Mouse (Mus musculus): ENCODE measurements around the gene Ptpn20. TPM values are rescaled to one million over a fixed set of nuclear protein-coding genes. Genes with fewer than 3 reads are reported as not detected.

The Ptpn20 gene
- polyA plus RNA-seq, 1 experiment from 2014 or later = 0.32 TPM

GRCm38 (mm10) chr14:33632790-33633372 lies 43.9 kb downstream of the Ptpn20 start:
- Histone ChIP-seq H3K4me3 (replicated peaks) (no peak overlapping the region), H3K27me3 (replicated peaks) (no peaks in the 10 kb centered on the region), H3K4me2 (no peak overlapping the region), H3K36me3 (no peaks in the 10 kb centered on the region), H3K9ac (replicated peaks) (no peak overlapping the region), H3K27ac (replicated peaks) (no peak overlapping the region), H3K4me1 (0 out of 2 replicates have a peak, but pooled peaks cover 4% of the 10 kb centered on the region), H3K9me3 (replicated peaks) (no peaks in the 10 kb centered on the region)
- 57% methylated on average over 8 of the region's 8 CpGs for WGBS
- ATAC-seq (ENCODE audit: low FRiP score) = peak; percentile 61; the same call in 1 of the 2 replicates

DNA sequence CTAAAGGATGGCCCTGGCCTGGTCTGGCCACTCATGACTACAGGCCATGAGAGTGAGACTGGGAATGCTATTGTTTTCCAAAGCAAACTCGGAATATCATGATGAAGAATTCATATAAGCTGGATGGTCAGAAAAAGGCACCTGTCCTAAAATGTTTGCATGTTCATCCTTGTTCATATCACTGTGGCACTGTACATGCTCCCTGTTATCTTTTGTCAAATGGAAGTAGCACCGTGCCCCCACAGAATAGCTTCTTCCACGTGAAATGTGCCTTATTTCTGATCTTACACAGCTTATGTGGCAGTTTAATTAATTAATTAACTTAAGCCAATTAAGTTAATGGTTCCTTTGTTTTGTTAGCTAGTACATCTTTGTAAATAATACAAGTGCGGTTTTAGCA lies 45.3 kb downstream of the Ptpn20 start:
- Histone ChIP-seq H3K4me2 (no peak overlapping the region), H3K9ac (replicated peaks) (no peak overlapping the region), H3K4me1 (0 out of 2 replicates have a peak, but pooled peaks cover 4% of the 10 kb centered on the region), H3K27me3 (replicated peaks) (no peaks in the 10 kb centered on the region), H3K27ac (replicated peaks) (no peak overlapping the region), H3K4me3 (replicated peaks) (no peak overlapping the region), H3K36me3 (no peaks in the 10 kb centered on the region), H3K9me3 (replicated peaks) (no peaks in the 10 kb centered on the region)
- WGBS = 91% methylated on average over 4 of the region's 4 CpGs
- ATAC-seq (ENCODE audit: low FRiP score) = no peak

- Histone ChIP-seq H3K4me2 (no peak overlapping the region), H3K9me3 (replicated peaks) (no peaks in the 10 kb centered on the region), H3K4me1 (0 out of 2 replicates have a peak, but pooled peaks cover 4% of the 10 kb centered on the region), H3K4me3 (replicated peaks) (no peak overlapping the region), H3K9ac (replicated peaks) (no peak overlapping the region), H3K27me3 (replicated peaks) (no peaks in the 10 kb centered on the region), H3K36me3 (no peaks in the 10 kb centered on the region), H3K27ac (replicated peaks) (no peak overlapping the region)
- ATAC-seq (ENCODE audit: low FRiP score) = no peak
- 98% methylated on average over 1 of the region's 1 CpGs for WGBS
Measured at GRCm38 (mm10) chr14:33634774-33635173, 45.8 kb downstream of the Ptpn20 start.

GRCm38 (mm10) chr14:33639357-33639756 lies 50.4 kb downstream of the Ptpn20 start:
- no peak overlapping the region for H3K4me3 ChIP-seq (replicated peaks)
- 83% methylated on average over 5 of the region's 5 CpGs for WGBS
- no peaks in the 10 kb centered on the region for H3K9me3 ChIP-seq (replicated peaks)
- no peaks in the 10 kb centered on the region for H3K27me3 ChIP-seq (replicated peaks)
- no peak for ATAC-seq (ENCODE audit: low FRiP score)
- no peak overlapping the region for H3K4me2 ChIP-seq
- no peaks in the 10 kb centered on the region for H3K4me1 ChIP-seq
- H3K9ac ChIP-seq (replicated peaks) = no peak overlapping the region
- no peaks in the 10 kb centered on the region for H3K36me3 ChIP-seq
- no peak overlapping the region for H3K27ac ChIP-seq (replicated peaks)

DNA sequence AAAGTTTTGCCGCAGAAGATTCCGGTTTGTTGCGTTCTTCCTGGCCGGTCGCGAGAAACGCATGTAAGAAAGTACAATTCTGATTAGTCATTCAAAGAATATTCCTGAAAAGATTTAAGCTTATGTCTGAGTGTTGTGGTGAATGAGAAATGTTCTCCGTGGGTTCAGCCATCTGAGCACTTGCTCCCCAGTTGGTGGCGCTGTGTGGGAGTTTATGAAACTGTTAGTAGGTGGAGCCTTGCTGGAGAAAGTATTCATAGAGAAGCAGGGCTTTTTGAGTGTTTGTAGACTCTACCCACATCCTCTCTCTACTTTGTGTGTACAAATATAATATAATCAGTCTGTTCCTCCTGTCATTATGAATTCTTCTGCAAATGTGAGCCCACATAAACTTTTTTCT lies 61.7 kb downstream of the Ptpn20 start:
- no peak for ATAC-seq (ENCODE audit: low FRiP score)
- H3K27me3 ChIP-seq (replicated peaks) = no peaks in the 10 kb centered on the region
- 93% methylated on average over 9 of the region's 9 CpGs for WGBS
- H3K4me3 ChIP-seq (replicated peaks) = no peak overlapping the region
- H3K9me3 ChIP-seq (replicated peaks) = no peaks in the 10 kb centered on the region
- H3K4me1 ChIP-seq = no peaks in the 10 kb centered on the region
- no peak overlapping the region for H3K9ac ChIP-seq (replicated peaks)
- H3K36me3 ChIP-seq = no peaks in the 10 kb centered on the region
- no peak overlapping the region for H3K27ac ChIP-seq (replicated peaks)
- H3K4me2 ChIP-seq = no peak overlapping the region

DNA sequence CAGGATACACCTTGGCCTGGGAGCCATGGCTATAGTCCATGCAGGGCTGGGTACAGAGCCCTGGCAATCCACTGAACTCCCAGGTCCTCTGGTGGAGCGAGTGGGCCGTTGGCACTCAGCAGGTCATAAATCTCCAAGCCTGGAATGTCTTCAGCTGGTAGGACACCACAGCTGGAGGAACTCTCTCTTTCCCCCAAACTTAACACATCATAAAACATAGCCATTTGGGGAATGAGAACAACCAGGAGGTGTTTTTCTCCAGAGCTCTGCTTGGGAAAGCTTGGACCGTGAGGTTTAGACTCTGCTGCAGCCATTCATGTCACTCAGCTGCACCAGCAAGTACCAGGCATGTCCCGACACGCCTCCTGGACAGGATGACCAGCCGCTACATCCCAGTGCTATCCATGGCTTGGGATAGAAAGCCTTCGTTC lies 68.5 kb downstream of the Ptpn20 start:
- Histone ChIP-seq H3K27me3 (replicated peaks) (no peaks in the 10 kb centered on the region), H3K4me2 (no peak overlapping the region), H3K4me1 (no peaks in the 10 kb centered on the region), H3K4me3 (replicated peaks) (no peak overlapping the region), H3K9ac (replicated peaks) (no peak overlapping the region), H3K27ac (replicated peaks) (no peak overlapping the region), H3K36me3 (no peaks in the 10 kb centered on the region), H3K9me3 (replicated peaks) (no peaks in the 10 kb centered on the region)
- ATAC-seq (ENCODE audit: low FRiP score) = no peak
- WGBS = 73% methylated on average over 7 of the region's 7 CpGs

- Histone ChIP-seq H3K4me1 (no peaks in the 10 kb centered on the region), H3K4me3 (replicated peaks) (no peak overlapping the region), H3K27ac (replicated peaks) (no peak overlapping the region), H3K27me3 (replicated peaks) (no peaks in the 10 kb centered on the region), H3K9ac (replicated peaks) (no peak overlapping the region), H3K4me2 (no peak overlapping the region), H3K36me3 (no peaks in the 10 kb centered on the region), H3K9me3 (replicated peaks) (no peaks in the 10 kb centered on the region)
- no peak for ATAC-seq (ENCODE audit: low FRiP score)
- WGBS = 63% methylated on average over 2 of the region's 2 CpGs
Measured at GRCm38 (mm10) chr14:33658331-33658730, 69.3 kb downstream of the Ptpn20 start.

GRCm38 (mm10) chr14:33662080-33662479 lies 73.1 kb downstream of the Ptpn20 start:
- Histone ChIP-seq H3K4me1 (no peaks in the 10 kb centered on the region), H3K36me3 (no peaks in the 10 kb centered on the region), H3K9ac (replicated peaks) (no peak overlapping the region), H3K9me3 (replicated peaks) (no peaks in the 10 kb centered on the region), H3K4me3 (replicated peaks) (no peak overlapping the region), H3K4me2 (no peak overlapping the region), H3K27ac (replicated peaks) (no peak overlapping the region), H3K27me3 (replicated peaks) (no peaks in the 10 kb centered on the region)
- 80% methylated on average over 9 of the region's 9 CpGs for WGBS
- no peak for ATAC-seq (ENCODE audit: low FRiP score)

DNA sequence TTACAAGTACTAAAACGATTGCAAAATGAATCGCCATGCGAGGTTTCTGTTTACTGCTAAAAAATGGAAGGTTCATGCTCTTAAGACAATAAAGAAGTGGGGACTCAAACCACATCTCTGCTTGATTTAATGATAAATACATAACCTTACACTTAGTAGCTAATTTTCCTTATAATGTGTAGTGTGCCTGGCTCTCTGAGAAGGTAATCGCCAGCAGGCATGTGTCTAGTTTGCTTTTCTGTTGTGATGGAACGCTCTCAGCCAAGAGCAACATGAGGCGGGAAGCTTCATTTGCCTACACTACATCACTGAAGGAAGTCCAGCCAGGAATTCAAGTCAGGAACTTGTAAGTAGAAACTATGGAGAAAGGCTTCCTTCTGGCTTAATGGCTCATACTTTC lies 77.3 kb downstream of the Ptpn20 start:
- Histone ChIP-seq H3K9ac (replicated peaks) (no peak overlapping the region), H3K9me3 (replicated peaks) (no peaks in the 10 kb centered on the region), H3K27me3 (replicated peaks) (no peaks in the 10 kb centered on the region), H3K27ac (replicated peaks) (no peak overlapping the region), H3K4me2 (no peak overlapping the region), H3K36me3 (no peaks in the 10 kb centered on the region), H3K4me1 (no peaks in the 10 kb centered on the region), H3K4me3 (replicated peaks) (no peak overlapping the region)
- WGBS = 96% methylated on average over 6 of the region's 6 CpGs
- no peak for ATAC-seq (ENCODE audit: low FRiP score)

DNA sequence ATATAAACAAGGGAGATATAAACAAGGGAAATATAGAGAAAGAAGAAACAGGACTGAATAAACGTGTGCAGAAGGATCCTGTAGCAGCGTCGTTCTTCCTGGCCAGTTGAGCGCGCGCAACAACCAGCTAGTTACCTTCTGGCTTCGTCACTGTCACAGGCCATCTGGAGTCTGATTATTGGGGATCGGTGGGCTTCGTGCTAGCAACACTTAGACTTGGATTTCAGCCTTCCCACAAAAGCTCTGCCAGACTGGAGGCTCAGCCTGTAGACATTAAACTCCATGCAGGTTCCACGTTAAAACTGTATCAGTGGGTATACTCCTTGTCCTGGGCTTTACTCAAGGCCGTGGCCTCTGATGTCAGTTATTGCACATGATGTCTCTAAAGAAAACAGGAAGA lies 80.9 kb downstream of the Ptpn20 start:
- no peak for ATAC-seq (ENCODE audit: low FRiP score)
- H3K9me3 ChIP-seq (replicated peaks) = no peaks in the 10 kb centered on the region
- H3K4me3 ChIP-seq (replicated peaks) = no peak overlapping the region
- H3K27ac ChIP-seq (replicated peaks) = no peak overlapping the region
- no peaks in the 10 kb centered on the region for H3K27me3 ChIP-seq (replicated peaks)
- no peak overlapping the region for H3K9ac ChIP-seq (replicated peaks)
- WGBS = 85% methylated on average over 11 of the region's 11 CpGs
- no peak overlapping the region for H3K4me2 ChIP-seq
- H3K36me3 ChIP-seq = no peaks in the 10 kb centered on the region
- H3K4me1 ChIP-seq = no peaks in the 10 kb centered on the region

- H3K27me3 ChIP-seq (replicated peaks) = no peaks in the 10 kb centered on the region
- H3K4me1 ChIP-seq = no peaks in the 10 kb centered on the region
- H3K36me3 ChIP-seq = no peaks in the 10 kb centered on the region
- H3K4me2 ChIP-seq = no peak overlapping the region
- ATAC-seq (ENCODE audit: low FRiP score) = no peak
- WGBS = 82% methylated on average over 5 of the region's 5 CpGs
- H3K27ac ChIP-seq (replicated peaks) = no peak overlapping the region
- H3K9me3 ChIP-seq (replicated peaks) = no peaks in the 10 kb centered on the region
- no peak overlapping the region for H3K9ac ChIP-seq (replicated peaks)
- no peak overlapping the region for H3K4me3 ChIP-seq (replicated peaks)
Measured at GRCm38 (mm10) chr14:33673350-33674087, 84.5 kb downstream of the Ptpn20 start.

GRCm38 (mm10) chr14:33677996-33678395 lies 89.0 kb downstream of the Ptpn20 start:
- H3K9ac ChIP-seq (replicated peaks) = no peak overlapping the region
- 90% methylated on average over 6 of the region's 6 CpGs for WGBS
- H3K9me3 ChIP-seq (replicated peaks) = no peaks in the 10 kb centered on the region
- no peaks in the 10 kb centered on the region for H3K27me3 ChIP-seq (replicated peaks)
- no peak overlapping the region for H3K4me3 ChIP-seq (replicated peaks)
- H3K4me2 ChIP-seq = no peak overlapping the region
- no peak for ATAC-seq (ENCODE audit: low FRiP score)
- no peak overlapping the region for H3K27ac ChIP-seq (replicated peaks)
- no peaks in the 10 kb centered on the region for H3K36me3 ChIP-seq
- H3K4me1 ChIP-seq = no peaks in the 10 kb centered on the region
